Mouse (Mus musculus) adrenal gland, postnatal 25 days (tissue): ENCODE measurements at regions not wholly inside any gene's neighbourhood (a gene's known extent, or its start where the extent isn't known, plus 50 kb on each side); places are given as distances from the start of the nearest gene placed in this dataset.
A peak's percentile ranks its signal among the peaks of the same experiment; 100 is the strongest.

Experiments used
- DNase-seq: peaks from one replicate; pipeline ENCODE4 v3.0.0; 2021; ENCODE audit warnings: mixed read lengths

GRCm38 (mm10) chr8:127909580-127909979 is 448.8 kb upstream of the Nrp1 start:
- DNase-seq = no peak

GRCm38 (mm10) chr8:127914086-127914485 is 444.3 kb upstream of the Nrp1 start:
- no peak for DNase-seq

- no peak for DNase-seq
These were observed 443.5 kb upstream of the Nrp1 start for GRCm38 (mm10) chr8:127914914-127915313.

- DNase-seq = no peak
These were observed 442.8 kb upstream of the Nrp1 start for GRCm38 (mm10) chr8:127915591-127916028.

- no peak for DNase-seq
These were observed 436.5 kb upstream of the Nrp1 start for GRCm38 (mm10) chr8:127921925-127922324.

GRCm38 (mm10) chr8:127923321-127923720 is 435.1 kb upstream of the Nrp1 start:
- DNase-seq = no peak

- DNase-seq = no peak
These were observed 426.1 kb upstream of the Nrp1 start for GRCm38 (mm10) chr8:127932276-127932675.

- no peak for DNase-seq
These were observed 421.5 kb upstream of the Nrp1 start for GRCm38 (mm10) chr8:127936792-127937435.

- no peak for DNase-seq
These were observed 419.0 kb upstream of the Nrp1 start for GRCm38 (mm10) chr8:127939284-127939985.

GRCm38 (mm10) chr8:127939986-127940359 is 418.4 kb upstream of the Nrp1 start:
- DNase-seq = no peak

GRCm38 (mm10) chr8:127942319-127942718 is 416.1 kb upstream of the Nrp1 start:
- no peak for DNase-seq

GRCm38 (mm10) chr8:127944955-127945498 is 413.4 kb upstream of the Nrp1 start:
- DNase-seq = no peak

GRCm38 (mm10) chr8:127957571-127957970 is 400.8 kb upstream of the Nrp1 start:
- DNase-seq = no peak

- DNase-seq = no peak
These were observed 399.9 kb upstream of the Nrp1 start for GRCm38 (mm10) chr8:127958351-127959044.

GRCm38 (mm10) chr8:127962862-127963261 is 395.5 kb upstream of the Nrp1 start:
- DNase-seq = no peak

GRCm38 (mm10) chr8:127963625-127964024 is 394.8 kb upstream of the Nrp1 start:
- no peak for DNase-seq

GRCm38 (mm10) chr8:127964801-127965200 is 393.6 kb upstream of the Nrp1 start:
- peak; percentile 15 for DNase-seq

- DNase-seq = no peak
These were observed 393.1 kb upstream of the Nrp1 start for GRCm38 (mm10) chr8:127965341-127965740.

- no peak for DNase-seq
These were observed 390.4 kb upstream of the Nrp1 start for GRCm38 (mm10) chr8:127968026-127968425.

- DNase-seq = no peak
These were observed 385.2 kb upstream of the Nrp1 start for GRCm38 (mm10) chr8:127973194-127973593.

GRCm38 (mm10) chr8:127977746-127978145 is 380.7 kb upstream of the Nrp1 start:
- DNase-seq = no peak

- no peak for DNase-seq
These were observed 379.0 kb upstream of the Nrp1 start for GRCm38 (mm10) chr8:127979180-127980030.
